ENCODE assay signal across 1 mouse cellular context in genomic region chr11:107213745-107214144, GRCm38 (mm10).
TF ChIP-seq lines count a peak whose summit lies in the region.

No protein-coding gene starts in this region.

TF ChIP-seq in MEL, 35 proteins besides CTCF, POLR2A, EP300 and RAD21 (continued from another document):
- TF ChIP-seq CHD1 (IDR thresholded peaks at IDR 0.05; ENCODE audit: low read depth, low read length) = no peak
